Mouse (Mus musculus) mammary gland, adult 2 months (tissue): ENCODE results near the gene Snap91. TPM values are rescaled to one million over a fixed set of nuclear protein-coding genes. Genes with fewer than 3 reads are reported as not detected.

Experiments
- polyA plus RNA-seq: library from polyadenylated mRNA; depleted of rRNA; stranded (reverse); fragments of >200 nt; gene quantifications from 2 replicates; pipeline ENCODE4 v1.2.3, GENCODE M21; 2012; ENCODE audit warnings: low replicate concordance; rRNA removed

Gene Snap91
- 0.25 and 0.29 TPM in 2 replicates for polyA plus RNA-seq

DNA sequence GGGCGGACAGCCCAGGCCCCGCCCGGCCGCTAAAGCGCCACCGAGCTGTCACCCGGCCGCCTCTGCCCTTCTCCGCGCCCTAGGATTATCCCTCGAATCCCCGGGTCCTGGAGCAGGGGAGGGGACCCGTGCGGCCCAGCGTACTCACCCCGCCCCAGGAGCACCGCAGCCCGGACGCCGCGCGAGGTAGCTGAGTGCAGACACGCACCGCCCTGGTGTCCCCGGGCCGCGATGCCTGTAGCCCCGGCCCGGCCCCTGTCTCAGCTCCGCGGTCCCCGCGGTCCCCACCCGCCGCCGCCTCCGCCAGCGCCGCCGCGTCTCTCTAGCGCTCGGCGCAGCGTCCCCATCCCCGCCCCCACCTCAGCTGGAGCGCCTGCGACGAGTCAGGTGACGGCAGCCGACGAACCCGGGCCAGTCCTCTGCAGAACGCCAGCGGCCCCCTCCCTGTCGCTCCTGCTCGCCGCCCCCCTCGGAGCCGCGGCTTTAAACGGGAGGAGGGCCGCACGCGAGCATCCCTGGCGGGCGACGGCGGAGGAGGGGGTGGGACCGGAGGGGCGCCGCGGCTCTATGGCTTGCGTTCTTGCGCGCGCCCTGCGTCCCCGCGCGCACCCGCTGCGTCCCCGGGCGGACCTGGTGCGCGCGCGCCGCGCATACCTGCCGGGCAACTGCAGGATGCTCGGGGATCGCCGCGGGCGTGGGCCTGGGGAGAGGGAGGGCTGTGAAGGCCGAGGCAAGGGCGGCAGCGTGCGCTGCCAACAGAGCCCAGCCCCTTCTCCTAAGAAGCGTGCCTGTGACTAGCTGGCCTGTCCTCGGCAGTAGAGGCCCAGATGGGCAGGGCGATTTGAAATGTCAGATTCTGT, at the start of gene Snap91:
Gene Snap91 (minus strand): TSS at position 542 of the 860 bp plus-strand sequence.

GRCm38 (mm10) chr9:86742959-86743911, 137.2 kb downstream of the Snap91 start, which contains the start of gene Prss35:
Gene Prss35 (plus strand): TSS chr9:86743649.

Other genes starting within 250 kb of the Snap91 start
- gene Me1, start 184.7 kb downstream of the Snap91 start, polyA plus RNA-seq, result 357 and 546 TPM in 2 replicates
- gene Prss35, start 137.0 kb downstream of the Snap91 start, polyA plus RNA-seq, result 0.41 and 0.52 TPM in 2 replicates
- gene Ripply2, start 134.9 kb upstream of the Snap91 start, polyA plus RNA-seq, result not detected in 2 replicates
- gene Cyb5r4, start 141.4 kb upstream of the Snap91 start, polyA plus RNA-seq, result 7.0 and 9.4 TPM in 2 replicates